Mouse (Mus musculus) heart, postnatal 10 days (tissue): ENCODE measurements around the gene Tmem169. TPM values are rescaled to one million over a fixed set of nuclear protein-coding genes. Genes with fewer than 3 reads are reported as not detected.

Source experiments
- DNase-seq, 2 experiments: peaks; one replicate each; pipeline ENCODE4 v3.0.0; 2021
- intact Hi-C: fragments of 180-260 bp; cut with DNase I; formaldehyde crosslinking; loops from one replicate; pipeline ENCODE4 v1.15.1; 2025
- total RNA-seq, 2 experiments: library from RNA; stranded (reverse); gene quantifications; 2 replicates each; pipeline ENCODE4 v1.2.3; 2021

Tmem169 gene
- total RNA-seq, 2 experiments from 2014 or later, result 0.19 TPM; not detected in 1

DNA sequence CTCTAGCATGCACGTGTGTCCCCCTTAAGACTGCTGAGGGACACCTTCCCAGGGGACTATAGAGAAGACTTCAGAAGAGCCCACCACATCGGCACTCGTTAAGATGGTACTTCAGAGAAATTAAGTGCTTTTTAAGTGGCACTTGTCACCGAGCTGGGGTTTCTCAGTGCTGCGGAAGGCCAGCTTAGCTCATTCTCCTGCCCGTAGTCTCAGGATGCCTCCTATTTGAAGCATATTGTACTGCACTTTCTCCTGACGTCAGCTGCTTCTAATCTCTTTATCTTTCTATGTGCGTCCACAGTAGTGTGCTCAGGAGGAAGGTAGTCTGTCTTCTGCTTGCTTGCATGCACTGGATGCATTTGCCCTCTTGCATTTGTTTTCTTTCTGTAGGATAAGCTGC is 32.2 kb downstream of the Tmem169 start:
- intact Hi-C loops, result no loop called here

DNA sequence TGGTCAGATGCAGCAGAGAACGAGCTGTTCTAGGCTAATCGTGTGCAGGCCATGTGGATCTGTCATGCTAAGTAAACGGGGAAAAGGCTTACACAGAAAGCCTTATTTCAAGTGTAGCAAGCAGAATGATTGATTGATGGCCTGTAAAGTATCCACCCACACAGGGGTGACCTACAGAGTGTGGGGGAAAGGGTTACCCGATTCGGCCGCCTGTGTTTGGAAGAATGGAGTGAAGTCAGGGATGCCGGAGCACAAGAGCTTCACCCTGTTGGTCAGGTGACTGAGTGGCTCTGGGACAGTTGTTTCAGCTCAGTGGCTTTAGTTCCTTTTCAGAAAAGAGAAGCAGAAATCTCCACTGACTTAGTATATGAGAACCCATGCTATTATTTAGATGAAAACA is 32.7 kb downstream of the Tmem169 start:
- no peak for DNase-seq
- intact Hi-C loops, result no loop called here

More for the DNA sequence above, 32.2 kb downstream of the Tmem169 start:
- DNase-seq, result no peak

DNA sequence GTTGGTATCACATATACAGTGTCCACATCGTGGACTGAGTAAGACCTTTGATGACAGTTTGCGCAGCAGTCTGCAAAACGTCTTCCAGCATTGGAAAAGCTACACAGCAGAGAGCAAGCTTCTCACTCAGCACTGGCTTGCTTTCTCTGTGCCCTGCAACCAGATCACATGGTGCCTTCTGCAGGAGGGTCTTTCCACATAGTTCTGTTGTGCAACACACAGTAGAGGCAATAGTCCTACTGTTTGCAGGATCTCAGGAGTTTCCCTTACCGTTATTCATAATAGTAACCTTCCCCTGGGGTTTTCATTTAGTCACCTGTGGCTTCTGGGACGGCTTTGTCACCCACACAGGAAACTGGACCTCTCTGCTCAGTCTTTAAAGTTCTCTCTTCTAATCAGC is 36.6 kb downstream of the Tmem169 start:
- intact Hi-C loops, result no loop called here
- no peak for DNase-seq

DNA sequence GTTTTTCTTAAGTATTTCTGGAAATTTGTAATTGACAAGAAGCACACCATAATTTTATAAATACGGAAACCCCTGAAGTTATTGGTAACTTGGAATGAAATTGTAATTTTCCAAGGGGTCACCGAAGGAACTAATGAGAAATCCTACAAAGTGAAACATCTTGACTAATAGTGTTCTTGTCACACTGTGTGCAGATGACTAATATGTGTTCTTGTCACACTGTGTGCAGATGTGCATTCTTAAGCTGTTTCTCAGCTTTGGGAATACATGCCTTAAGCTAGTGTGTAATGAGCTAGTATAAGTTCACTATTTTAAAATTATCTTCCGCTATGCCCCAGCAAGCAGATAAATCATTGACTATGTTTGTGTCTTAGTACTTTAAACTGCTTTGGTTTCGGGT is 39.1 kb downstream of the Tmem169 start:
- DNase-seq, result no peak
- intact Hi-C loops, result no loop called here

DNA sequence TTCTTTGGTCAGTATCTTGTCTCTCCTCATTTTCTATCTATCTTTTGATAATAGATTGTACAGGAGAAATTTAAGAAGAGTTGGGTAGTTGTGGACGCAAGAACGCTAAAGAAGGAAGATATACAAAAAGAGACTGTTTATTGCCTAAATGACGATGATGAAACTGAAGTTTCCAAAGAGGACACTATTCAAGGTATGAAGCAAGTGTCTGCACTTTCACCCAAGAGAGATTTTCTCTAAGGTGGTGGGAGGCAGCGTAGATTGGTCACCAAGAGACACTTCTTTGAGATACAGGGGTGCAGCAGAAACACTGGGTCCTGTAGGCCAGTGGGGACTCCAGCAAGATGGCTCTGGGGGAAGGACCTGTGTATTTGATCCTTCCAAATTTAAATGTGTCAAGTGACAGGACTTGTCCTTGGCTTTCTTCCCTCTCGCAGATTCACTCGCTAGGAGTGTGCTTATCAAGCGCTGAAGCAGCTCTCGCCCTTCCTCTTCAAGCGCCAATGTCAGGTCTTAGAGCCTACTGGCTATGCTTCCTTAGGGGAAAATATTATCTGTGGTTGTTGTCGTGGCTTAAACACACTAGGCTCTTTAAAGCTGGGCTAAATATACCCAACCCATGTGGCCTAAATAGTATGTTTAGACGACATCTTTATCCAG is 42.1 kb downstream of the Tmem169 start:
- DNase-seq, result peak; percentile 12 to 17
- intact Hi-C loops, result no loop called here

DNA sequence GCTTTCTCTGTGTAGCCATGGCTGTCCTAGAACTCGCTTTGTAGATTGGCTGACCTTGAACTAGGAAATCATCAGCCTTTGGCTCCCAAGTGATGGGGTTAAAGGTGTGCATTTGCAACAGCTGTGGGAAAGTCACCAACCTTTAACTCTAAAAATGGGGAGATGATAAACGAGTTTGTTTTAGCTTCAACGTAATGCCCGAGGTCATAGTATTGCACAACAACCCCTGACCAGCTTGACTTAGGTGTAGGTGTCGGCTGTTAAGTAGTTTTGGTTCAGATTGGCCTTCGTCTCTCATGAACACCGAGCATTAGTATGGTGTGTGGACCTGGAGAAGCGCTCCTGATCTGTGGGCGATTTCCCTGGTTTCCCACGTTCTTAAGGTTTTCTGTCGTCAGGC is 50.6 kb downstream of the Tmem169 start:
- intact Hi-C loops, result no loop called here
- no peak for DNase-seq

DNA sequence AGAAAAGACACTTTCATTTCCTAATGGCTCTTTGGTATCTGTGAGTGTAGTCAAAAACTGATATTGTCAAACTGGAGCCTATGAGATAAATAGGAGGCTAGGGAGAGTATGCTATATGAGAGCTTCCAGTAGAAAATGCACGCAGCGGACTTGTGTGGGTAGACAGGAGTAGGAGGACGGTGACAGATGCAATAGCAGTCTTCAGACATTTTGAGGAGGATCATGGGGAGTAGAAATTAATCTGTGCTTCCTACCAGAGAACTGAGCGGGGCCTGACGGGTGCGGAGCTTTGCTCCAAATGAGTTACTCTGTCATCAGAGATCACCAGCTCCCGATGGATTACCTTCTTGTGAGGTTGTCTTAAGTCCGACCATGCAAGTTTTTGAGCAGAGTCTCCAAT is 52.6 kb downstream of the Tmem169 start:
- intact Hi-C loops, result no loop called here
- DNase-seq, result no peak

DNA sequence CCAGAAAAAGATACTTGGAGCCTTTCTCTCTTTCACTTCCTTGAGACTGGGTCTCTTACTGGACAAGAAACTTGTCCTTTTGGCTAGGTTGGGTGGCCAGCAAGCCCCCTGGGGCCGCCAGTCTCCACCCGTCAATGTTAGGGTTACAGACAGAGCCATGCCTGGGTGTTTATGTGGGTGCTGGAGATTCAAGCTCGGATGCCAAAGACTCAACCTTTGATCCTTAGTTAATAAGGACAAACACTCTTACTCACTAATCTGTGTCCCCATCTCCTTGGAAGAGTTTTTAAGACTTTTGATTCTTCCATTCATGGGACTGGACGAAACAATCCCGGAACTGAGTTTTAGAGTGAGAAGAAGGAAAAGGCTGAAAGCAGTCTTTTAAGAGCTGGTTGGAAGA is 54.2 kb downstream of the Tmem169 start:
- intact Hi-C loops, result no loop called here
- DNase-seq, result no peak

DNA sequence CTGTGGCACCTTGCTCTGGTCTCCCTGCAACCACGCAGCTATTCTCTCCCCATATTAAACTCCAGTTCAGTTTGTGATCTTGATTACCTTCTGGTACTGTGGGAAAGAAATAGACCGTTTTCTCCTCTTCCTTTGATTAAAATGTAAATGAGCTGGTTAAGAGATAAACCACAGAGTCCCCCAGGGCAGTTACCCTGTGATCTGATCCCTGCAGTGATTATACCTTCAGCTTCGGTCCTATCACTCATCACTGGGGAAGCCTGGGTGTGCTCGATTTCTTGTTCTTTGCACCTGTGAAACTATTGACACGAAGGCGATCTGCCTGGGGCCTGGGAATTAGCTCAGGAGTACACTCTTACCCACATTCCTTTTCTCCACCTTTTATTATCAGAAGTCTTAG is 63.7 kb downstream of the Tmem169 start:
- intact Hi-C loops, result no loop called here

More for the DNA sequence above, 63.7 kb downstream of the Tmem169 start:
- DNase-seq, result no peak

Other genes with a start within 250 kb of the Tmem169 start
- gene Mreg, start 72.1 kb upstream of the Tmem169 start, total RNA-seq, result 10 to 100 TPM; 30.2 to 31.0 TPM
- gene Pecr, start 55 bp upstream of the Tmem169 start, total RNA-seq, result 10 to 100 TPM; 12.6 to 13.0 TPM
- gene Xrcc5, start 23.1 kb downstream of the Tmem169 start, total RNA-seq, result 10 to 100 TPM; 13.4 to 14.0 TPM